Mouse (Mus musculus): ENCODE data around the gene Chd1l.

The Chd1l gene

DNA sequence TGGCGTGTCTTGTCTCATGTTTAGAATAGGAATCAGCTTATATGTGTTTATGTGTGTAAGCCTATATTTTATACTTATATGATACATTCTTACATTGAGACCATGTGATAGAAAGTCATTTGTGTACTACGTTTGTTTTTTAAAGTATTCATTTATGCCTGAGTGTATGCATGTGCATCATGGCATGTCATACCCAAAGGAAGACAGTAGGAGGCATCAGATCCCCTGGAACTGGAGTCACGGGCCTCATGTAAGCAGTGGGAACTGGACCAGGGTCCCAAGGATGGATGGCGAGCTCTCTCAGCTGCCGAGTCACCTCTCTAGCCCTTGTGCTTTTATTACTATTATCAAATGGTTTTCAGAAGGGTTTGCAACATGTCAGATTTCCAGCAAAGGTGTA lies 74.3 kb downstream of the Chd1l start:
- DNase-seq (ENCODE audit: low read depth in 1 of 2, low spot score in 2 of 2) = no peak

- no peak for DNase-seq (ENCODE audit: low read depth in 1 of 2, low spot score in 2 of 2)
Measured at GRCm38 (mm10) chr3:97525458-97525857, 84.5 kb downstream of the Chd1l start.

DNA sequence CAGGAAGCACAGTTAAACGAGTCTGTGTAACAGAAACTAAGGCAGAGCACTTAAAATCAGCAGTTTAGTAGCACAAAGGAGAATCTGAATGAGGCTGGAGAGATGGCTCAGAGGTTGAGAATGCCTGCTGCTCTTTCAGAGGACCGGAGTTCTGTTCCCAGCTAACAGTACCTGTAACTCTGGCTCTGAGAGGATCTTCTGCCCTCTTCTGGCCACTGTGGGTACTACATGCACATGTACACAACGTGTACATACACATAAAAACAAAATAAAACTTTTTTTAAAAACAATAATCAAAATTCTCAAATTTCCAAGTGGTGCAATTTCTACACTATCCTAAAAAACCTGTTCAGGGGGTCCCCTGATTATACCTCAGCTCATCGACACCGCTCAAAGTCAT lies 85.2 kb downstream of the Chd1l start:
- DNase-seq (ENCODE audit: low read depth in 1 of 2, low spot score in 2 of 2) = no peak

GRCm38 (mm10) chr3:97521946-97522731 lies 87.9 kb downstream of the Chd1l start:
- DNase-seq (ENCODE audit: low read depth in 1 of 2, low spot score in 2 of 2) = no peak

DNA sequence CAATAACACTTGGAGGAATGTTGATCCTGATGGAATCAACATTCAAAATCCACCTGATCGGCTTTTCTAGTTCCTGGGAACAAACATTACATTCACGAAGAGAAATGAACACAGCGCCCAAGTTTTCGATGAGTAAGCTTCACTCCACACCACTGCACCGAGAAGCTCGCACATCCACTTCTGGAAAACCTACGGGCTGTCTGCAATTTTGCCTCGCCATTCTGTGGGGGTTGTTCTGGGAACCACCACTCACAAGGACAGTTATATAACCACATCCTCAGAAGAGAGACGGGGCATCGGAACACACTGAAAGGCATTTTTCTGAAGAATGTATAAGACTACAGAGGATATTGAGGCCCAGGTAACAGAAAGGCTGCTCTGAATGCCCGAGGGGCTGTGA lies 90.1 kb downstream of the Chd1l start:
- no peak for DNase-seq (ENCODE audit: low read depth in 1 of 2, low spot score in 2 of 2)

DNA sequence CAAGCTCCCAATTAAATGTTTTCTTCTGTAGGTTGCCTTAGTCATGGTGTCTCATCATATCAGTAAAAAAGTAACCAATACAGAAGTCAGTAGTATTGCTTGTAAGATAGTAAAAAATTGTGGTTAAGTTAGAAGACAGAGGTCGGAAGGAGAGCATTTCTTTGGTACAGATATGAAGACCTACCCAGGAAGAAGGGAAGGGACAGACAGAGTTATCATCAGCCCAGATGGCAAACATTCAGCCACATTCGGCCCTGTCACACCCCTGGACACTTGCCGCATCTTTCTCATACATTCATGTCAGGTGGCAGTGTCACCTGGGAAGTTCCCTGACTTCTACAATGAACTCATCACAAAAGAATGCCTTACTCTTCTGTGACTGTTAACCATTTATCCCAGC lies 97.7 kb downstream of the Chd1l start:
- DNase-seq (ENCODE audit: low read depth in 1 of 2, low spot score in 2 of 2) = no peak

All from monocyte, adult 2 months (primary cell).